Mouse (Mus musculus) liver, embryonic 14.5 days (tissue): ENCODE data around the gene Efcc1.

ENCODE experiments used
- CTCF ChIP-seq: IDR thresholded peaks from 2 replicates; pipeline ENCODE4 v1.5.1; 2016; ENCODE audit warnings: antibody characterized with exemption, low read depth, control low read depth
- EP300 ChIP-seq: IDR thresholded peaks from 2 replicates; pipeline ENCODE4 v1.6.1; 2016; ENCODE audit warnings: antibody characterized with exemption, low read depth

- no peak for TF ChIP-seq CTCF
- TF ChIP-seq EP300: peak; percentile 89
These were observed 45.0 kb downstream of the Efcc1 start for GRCm38 (mm10) chr6:87775588-87776245.
